Comparison of ENCODE assay signal across 13 mouse cellular contexts in the genomic region with DNA sequence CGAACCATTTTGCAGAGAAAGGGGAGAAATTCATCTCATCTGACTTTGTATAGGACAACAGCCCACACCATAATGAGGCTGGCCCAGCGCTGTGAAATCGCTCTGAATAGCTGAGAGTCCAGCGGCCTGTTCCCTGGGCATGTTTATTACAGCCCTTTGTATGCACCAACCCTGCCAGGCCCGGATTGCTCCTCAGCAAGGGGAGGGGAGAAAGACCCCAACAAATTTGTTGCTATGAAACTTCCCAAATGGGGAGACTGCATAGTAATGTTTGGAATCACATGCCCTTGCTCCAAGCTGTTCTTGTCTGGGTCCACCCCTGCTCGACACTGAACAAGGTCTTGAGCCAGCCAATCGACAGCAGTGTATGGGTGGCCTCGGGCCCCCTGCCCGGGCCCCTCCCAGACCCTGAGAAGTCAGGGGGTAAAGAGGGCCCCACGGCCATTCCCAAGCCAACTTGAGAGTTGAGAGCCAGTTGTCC.
DNase-seq lines count a peak whose midpoint lies in the region; ATAC-seq and TF ChIP-seq lines count a peak whose summit lies in the region.
"Had no signal": no experiment of that assay in that cellular context is flagged by ENCODE, and none has a peak within 500 bp of the region (broad histone marks: within the 10 kb centered on the region; RNA-seq: fewer than 3 reads in every experiment).

No protein-coding gene starts in this region.

- H3K9me3 ChIP-seq in lung, embryonic 14.5 days (ENCODE audit: low read depth, low read length): no peaks in the 10 kb centered on the region
- H3K9me3 ChIP-seq in hindbrain, embryonic 10.5 days: no peaks in the 10 kb centered on the region
- no peaks in the 10 kb centered on the region for H3K9me3 ChIP-seq in midbrain, embryonic 14.5 days (ENCODE audit: control insufficient read depth, low read length)
- no peaks in the 10 kb centered on the region for H3K9me3 ChIP-seq in heart, embryonic 12.5 days (replicated peaks)

- WGBS in lung, embryonic 14.5 days: 50% methylated on average over 10 of the region's 10 CpGs
- 34% methylated on average over 10 of the region's 10 CpGs for WGBS in hindbrain, embryonic 10.5 days
- whole genome bisulfite sequencing in midbrain, embryonic 14.5 days: 4% methylated on average over 10 of the region's 10 CpGs
- whole genome bisulfite sequencing in heart, embryonic 12.5 days: 71% methylated on average over 10 of the region's 10 CpGs

- TF ChIP-seq CTCF in lung, embryonic 14.5 days (IDR thresholded peaks at IDR 0.05; ENCODE audit: low read depth): no peak

- peak; percentile 23; the same call in 1 of the 2 replicates for ATAC-seq in lung, embryonic 14.5 days (ENCODE audit: insufficient read depth)
- peak; percentile 82 for ATAC-seq in midbrain, embryonic 14.5 days (ENCODE audit: low FRiP score, low TSS enrichment)
- ATAC-seq in heart, embryonic 12.5 days (ENCODE audit: insufficient number of reproducible peaks, low FRiP score): no peak
- ATAC-seq: Patski had no signal

- no peak overlapping the region for H3K9ac ChIP-seq in lung, embryonic 14.5 days
- H3K9ac ChIP-seq in midbrain, embryonic 14.5 days (replicated peaks; ENCODE audit: low read length): no peak overlapping the region
- H3K9ac ChIP-seq in heart, embryonic 12.5 days: no peak overlapping the region

- DNase-seq in lung, embryonic 14.5 days: no peak
- no peak for DNase-seq in lung, postnatal 25 days (ENCODE audit: low spot score)
- peak; percentile 86 for DNase-seq in hindbrain, embryonic 10.5 days (ENCODE audit: low spot score)
- peak; percentile 75 for DNase-seq in midbrain, embryonic 14.5 days
- DNase-seq in adrenal gland, postnatal 4 days (ENCODE audit: low spot score in 2 of 2): no peak
- DNase-seq in urinary bladder, postnatal 36 days (ENCODE audit: low spot score in 2 of 2): no peak
- no peak for DNase-seq in adrenal gland, adult (ENCODE audit: inconsistent age in 2 of 2, low spot score in 1 of 2)
- DNase-seq: heart, adult 2 months; lung, adult 2 months; thymus, postnatal 14 days had no signal

- H3K27me3 ChIP-seq in lung, embryonic 14.5 days (ENCODE audit: insufficient read depth, low read length): no peaks in the 10 kb centered on the region
- peaks cover 87% of the 10 kb centered on the region for H3K27me3 ChIP-seq in hindbrain, embryonic 10.5 days (ENCODE audit: insufficient read depth, poor library complexity, severe bottlenecking)
- peaks cover 15% of the 10 kb centered on the region; the same call in 1 of the 2 replicates for H3K27me3 ChIP-seq in midbrain, embryonic 14.5 days (ENCODE audit: control insufficient read depth, insufficient read depth, low read length)
- H3K27me3 ChIP-seq in heart, embryonic 12.5 days (replicated peaks): peaks cover 20% of the 10 kb centered on the region
- H3K27me3 ChIP-seq: Patski had no signal

- H3K4me2 ChIP-seq in lung, embryonic 14.5 days: no peak overlapping the region
- H3K4me2 ChIP-seq in midbrain, embryonic 14.5 days (ENCODE audit: low read length): peak overlapping the region; percentile 8
- H3K4me2 ChIP-seq in heart, embryonic 12.5 days: no peak overlapping the region

- H3K4me3 ChIP-seq in lung, embryonic 14.5 days (ENCODE audit: low read depth, low read length): no peak overlapping the region
- H3K4me3 ChIP-seq in hindbrain, embryonic 10.5 days: peak overlapping the region; percentile 20; the same call in 1 of the 2 replicates
- H3K4me3 ChIP-seq in midbrain, embryonic 14.5 days (replicated peaks; ENCODE audit: low read depth, low read length): no peak overlapping the region
- no peak overlapping the region for H3K4me3 ChIP-seq in heart, embryonic 12.5 days
- H3K4me3 ChIP-seq: heart, adult 2 months; myocyte had no signal

- no peaks in the 10 kb centered on the region for H3K36me3 ChIP-seq in lung, embryonic 14.5 days (ENCODE audit: insufficient read depth)
- H3K36me3 ChIP-seq in hindbrain, embryonic 10.5 days: peaks cover 22% of the 10 kb centered on the region
- no peaks in the 10 kb centered on the region for H3K36me3 ChIP-seq in midbrain, embryonic 14.5 days (ENCODE audit: control insufficient read depth, insufficient read depth, low read length)
- no peaks in the 10 kb centered on the region for H3K36me3 ChIP-seq in heart, embryonic 12.5 days

- H3K27ac ChIP-seq in lung, embryonic 14.5 days (ENCODE audit: low read depth): no peak overlapping the region
- H3K27ac ChIP-seq in hindbrain, embryonic 10.5 days: peak overlapping the region; percentile 85
- peak overlapping the region; percentile 46; the same call in 1 of the 2 replicates for H3K27ac ChIP-seq in midbrain, embryonic 14.5 days (replicated peaks; ENCODE audit: low read depth, low read length)
- no peak overlapping the region for H3K27ac ChIP-seq in heart, embryonic 12.5 days (ENCODE audit: poor library complexity, severe bottlenecking)
- H3K27ac ChIP-seq: heart, adult 2 months had no signal

- H3K4me1 ChIP-seq in lung, embryonic 14.5 days (ENCODE audit: insufficient read depth): peaks cover 10% of the 10 kb centered on the region
- H3K4me1 ChIP-seq in hindbrain, embryonic 10.5 days (replicated peaks): peaks cover 98% of the 10 kb centered on the region
- H3K4me1 ChIP-seq in midbrain, embryonic 14.5 days (ENCODE audit: control insufficient read depth, insufficient read depth, low read length): peaks cover 28% of the 10 kb centered on the region
- peaks cover 8% of the 10 kb centered on the region for H3K4me1 ChIP-seq in heart, embryonic 12.5 days (replicated peaks)

Comparison
In these comparisons a context has a peak if more than half of its experiments do, and no peak if none do; other contexts are left out.
1. DNase-seq: peak in hindbrain, embryonic 10.5 days (single experiment) and midbrain, embryonic 14.5 days (single experiment); none in lung, embryonic 14.5 days (single experiment), lung, postnatal 25 days (single experiment), adrenal gland, postnatal 4 days (0 of 2), urinary bladder, postnatal 36 days (0 of 2) and adrenal gland, adult (0 of 2).
2. H3K27ac ChIP-seq: peak in hindbrain, embryonic 10.5 days (single experiment) and midbrain, embryonic 14.5 days (single experiment); none in lung, embryonic 14.5 days (single experiment) and heart, embryonic 12.5 days (single experiment).